Mouse (Mus musculus): ENCODE measurements at regions not wholly inside any gene's neighbourhood (a gene's known extent, or its start where the extent isn't known, plus 50 kb on each side); places are given as distances from the start of the nearest gene placed in this dataset.

DNA sequence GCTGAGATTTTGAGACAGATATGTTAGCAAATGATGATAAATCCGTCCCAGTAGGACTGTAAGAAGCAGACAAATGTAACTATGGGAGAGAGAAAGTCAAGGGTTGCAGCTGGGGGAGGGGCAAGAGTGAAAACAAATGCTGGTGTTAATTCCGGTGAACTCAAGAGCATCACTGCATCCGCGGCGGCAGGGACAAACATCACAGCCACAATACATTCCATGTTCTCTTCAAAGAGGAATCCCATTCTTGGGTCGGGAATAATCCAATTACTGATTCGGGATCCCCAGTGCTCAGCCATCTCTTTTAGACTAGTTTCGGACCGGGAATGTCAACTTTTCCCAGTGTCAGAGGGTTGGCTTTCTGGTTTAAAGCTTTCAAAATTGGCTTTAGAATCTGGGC lies 243.5 kb upstream of the Irx5 start:
- TF ChIP-seq CTCF (IDR thresholded peaks at IDR 0.05; ENCODE audit: low read depth) (no peak), EP300 (IDR thresholded peaks at IDR 0.05; ENCODE audit: low read depth) (no peak)

Measured in liver, postnatal 0 days (tissue).